Comparison of ENCODE assay signal across 16 mouse cellular contexts in the genomic region with DNA sequence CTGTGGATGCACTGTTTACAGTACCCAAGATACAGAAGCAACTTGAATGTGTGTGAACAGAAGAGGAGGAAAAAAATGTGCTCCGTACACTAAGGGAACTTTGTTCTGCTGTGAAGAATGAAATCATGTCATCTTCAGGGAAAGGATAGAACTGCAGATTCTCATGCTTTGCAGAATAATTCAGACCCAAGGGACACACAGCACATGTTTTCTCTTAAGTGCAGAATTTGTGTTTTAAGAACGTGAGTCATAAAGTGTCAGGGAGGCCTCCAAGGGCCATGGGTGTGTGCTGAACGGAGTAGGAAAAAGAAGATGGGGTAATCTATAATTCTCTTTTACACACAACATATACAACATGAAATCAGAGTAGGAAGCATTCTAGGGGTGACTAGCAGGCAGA.
"Had no signal": no experiment of that assay in that cellular context is flagged by ENCODE, and none has a peak within 500 bp of the region (broad histone marks: within the 10 kb centered on the region; RNA-seq: fewer than 3 reads in every experiment).

No protein-coding gene starts in this region.

- H3K9ac ChIP-seq: liver, embryonic 13.5 days; liver, postnatal 0 days; lung, embryonic 15.5 days; midbrain, embryonic 15.5 days; neural tube, embryonic 12.5 days had no signal

- H3K4me3 ChIP-seq: layer of hippocampus, adult 2 months; liver, embryonic 13.5 days; lung, embryonic 15.5 days; megakaryocyte, embryonic 14.5 days; midbrain, embryonic 15.5 days; neural tube, embryonic 12.5 days had no signal

- DNase-seq: kidney, postnatal 10 days; kidney, postnatal 4 days; liver; liver, embryonic 13.5 days; liver, postnatal 0 days; lung, postnatal 14 days; spleen, adult 18-20 months; thymus, adult 18-20 months; thymus, postnatal 14 days had no signal

- ATAC-seq: liver, postnatal 0 days; midbrain, embryonic 15.5 days had no signal

- H3K4me1 ChIP-seq: liver, embryonic 13.5 days; megakaryocyte, embryonic 14.5 days; midbrain, embryonic 15.5 days; neural tube, embryonic 12.5 days had no signal

- H3K27me3 ChIP-seq: liver, embryonic 13.5 days; lung, embryonic 15.5 days; midbrain, embryonic 15.5 days; neural tube, embryonic 12.5 days had no signal

- H3K4me2 ChIP-seq: liver, embryonic 13.5 days; lung, embryonic 15.5 days; midbrain, embryonic 11.5 days; midbrain, embryonic 15.5 days; neural tube, embryonic 12.5 days had no signal

- H3K9me3 ChIP-seq: liver, embryonic 13.5 days; lung, embryonic 15.5 days; megakaryocyte, embryonic 14.5 days; midbrain, embryonic 15.5 days; neural tube, embryonic 12.5 days had no signal

- H3K27ac ChIP-seq: layer of hippocampus, adult 2 months; liver, embryonic 13.5 days; lung, embryonic 15.5 days; macrophage; midbrain, embryonic 15.5 days; neural tube, embryonic 12.5 days had no signal

- H3K36me3 ChIP-seq: liver, embryonic 13.5 days; lung, embryonic 15.5 days; midbrain, embryonic 15.5 days; neural tube, embryonic 12.5 days had no signal
